Comparison of ENCODE assay signal across 8 mouse cellular contexts in the genomic region with DNA sequence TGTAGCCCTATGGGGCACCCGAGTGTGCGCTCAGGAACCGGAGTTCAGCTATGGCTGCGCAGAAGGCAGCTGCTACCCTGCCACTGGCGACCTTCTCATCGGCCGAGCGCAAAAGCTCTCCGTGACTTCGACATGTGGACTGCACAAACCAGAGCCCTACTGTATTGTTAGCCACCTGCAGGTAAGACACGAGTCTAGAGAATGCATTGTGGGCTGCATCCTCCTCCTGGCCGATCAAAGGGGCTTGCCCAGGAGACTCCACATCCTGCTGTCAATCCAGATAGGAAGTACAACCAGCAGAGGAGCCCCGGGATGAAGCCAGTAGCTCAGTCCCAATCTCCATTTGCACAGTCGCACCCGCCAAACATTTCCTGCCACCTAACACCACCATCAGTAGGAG. TPM values are rescaled to one million over a fixed set of nuclear protein-coding genes. Genes with fewer than 3 reads are reported as not detected.
A peak's percentile ranks its signal among the peaks of the same experiment; 100 is the strongest.
DNase-seq lines count a peak whose midpoint lies in the region; ATAC-seq lines count a peak whose summit lies in the region.

No protein-coding gene starts in this region.

- H3K9ac ChIP-seq in embryonic facial prominence, embryonic 12.5 days = peak overlapping the region; percentile 77
- no peak overlapping the region for H3K9ac ChIP-seq in liver, embryonic 13.5 days

- DNase-seq in cerebellum, postnatal 10 days = peak; percentile 22 to 26
- DNase-seq in cerebellum, adult 18-20 months = no peak
- peak; percentile 21 for DNase-seq in heart, postnatal 25 days (ENCODE audit: low spot score)
- no peak for DNase-seq in liver, embryonic 13.5 days
- no peak for DNase-seq in cerebellum, adult 9-10 months
- DNase-seq in urinary bladder, postnatal 36 days (ENCODE audit: low spot score in 2 of 2) = no peak
- no peak for DNase-seq in layer of hippocampus, adult 8-10 months (ENCODE audit: low spot score in 2 of 2)

- peak overlapping the region; percentile 70 for H3K4me3 ChIP-seq in embryonic facial prominence, embryonic 12.5 days
- peak overlapping the region; percentile 45 for H3K4me3 ChIP-seq in liver, embryonic 13.5 days (replicated peaks)

- ATAC-seq in embryonic facial prominence, embryonic 12.5 days (ENCODE audit: insufficient number of reproducible peaks, insufficient read depth, low FRiP score, low TSS enrichment) = no peak
- no peak for ATAC-seq in liver, embryonic 13.5 days (ENCODE audit: low read depth)

- H3K27me3 ChIP-seq in embryonic facial prominence, embryonic 12.5 days = 0 out of 2 replicates have a peak, but pooled peaks cover 3% of the 10 kb centered on the region
- H3K27me3 ChIP-seq in liver, embryonic 13.5 days = peaks cover 52% of the 10 kb centered on the region

- peaks cover 51% of the 10 kb centered on the region for H3K4me1 ChIP-seq in embryonic facial prominence, embryonic 12.5 days
- H3K4me1 ChIP-seq in liver, embryonic 13.5 days (replicated peaks) = peaks cover 3% of the 10 kb centered on the region; the same call in 1 of the 2 replicates

- H3K27ac ChIP-seq in embryonic facial prominence, embryonic 12.5 days = peak overlapping the region; percentile 89; the same call in 1 of the 2 replicates
- no peak overlapping the region for H3K27ac ChIP-seq in liver, embryonic 13.5 days

- no peaks in the 10 kb centered on the region for H3K9me3 ChIP-seq in embryonic facial prominence, embryonic 12.5 days
- no peaks in the 10 kb centered on the region for H3K9me3 ChIP-seq in liver, embryonic 13.5 days (replicated peaks)

- intact Hi-C loops in heart, postnatal 25 days (cut with DNase I) = loop anchor here (5.0 kb wide), 2 partner anchors 36 to 99 kb away; no protein-coding TSS in a partner anchor

- peak overlapping the region; percentile 87 for H3K4me2 ChIP-seq in embryonic facial prominence, embryonic 12.5 days (replicated peaks)
- peak overlapping the region; percentile 59 for H3K4me2 ChIP-seq in liver, embryonic 13.5 days

- H3K36me3 ChIP-seq in embryonic facial prominence, embryonic 12.5 days = peaks cover 18% of the 10 kb centered on the region
- no peaks in the 10 kb centered on the region for H3K36me3 ChIP-seq in liver, embryonic 13.5 days

- 4% methylated on average over 15 of the region's 15 CpGs for WGBS in embryonic facial prominence, embryonic 12.5 days
- 11% methylated on average over 15 of the region's 15 CpGs for WGBS in liver, embryonic 13.5 days (ENCODE audit: insufficient replicate concordance)

RNA-seq across cellular contexts. Expression of a gene that starts 1.7 kb away (rescaled TPM):
- 80.8 and 82.3 TPM in 2 replicates for polyA plus RNA-seq in embryonic facial prominence, embryonic 12.5 days (2016; fragmentation: Nextera tagmentation; extraction: Ambion mirVana)
- total RNA-seq in heart, postnatal 25 days (2021) = 10 to 100 TPM; 87.5 to 89.2 TPM
- 3.7 and 4.3 TPM in 2 replicates for polyA plus RNA-seq in liver, embryonic 13.5 days (2015; fragmentation: Nextera tagmentation; extraction: Ambion mirVana)
- total RNA-seq in layer of hippocampus, adult 8-10 months (2022) = 10 to 100 TPM; 32.9 to 38.1 (median 35.4) TPM

RNA-seq across cellular contexts. Expression of a gene that starts 26.1 kb away (rescaled TPM):
- polyA plus RNA-seq in embryonic facial prominence, embryonic 12.5 days (2016; fragmentation: Nextera tagmentation; extraction: Ambion mirVana) = not detected in 2 replicates
- not detected for total RNA-seq in heart, postnatal 25 days (2021)
- polyA plus RNA-seq in liver, embryonic 13.5 days (2015; fragmentation: Nextera tagmentation; extraction: Ambion mirVana) = not detected in 2 replicates
- not detected for total RNA-seq in layer of hippocampus, adult 8-10 months (2022)

Comparison
In these comparisons a context has a peak if more than half of its experiments do, and no peak if none do; other contexts are left out.
1. DNase-seq: peak in cerebellum, postnatal 10 days (2 of 2) and heart, postnatal 25 days (single experiment); none in cerebellum, adult 18-20 months (0 of 2), liver, embryonic 13.5 days (single experiment), cerebellum, adult 9-10 months (single experiment), urinary bladder, postnatal 36 days (0 of 2) and layer of hippocampus, adult 8-10 months (0 of 2).